Mouse (Mus musculus): ENCODE measurements around the gene Zg16.

- TF ChIP-seq CTCF (IDR thresholded peaks at IDR 0.05) (peak; percentile 44), EP300 (IDR thresholded peaks at IDR 0.05) (no peak)
Measured at GRCm38 (mm10) chr7:127055026-127055585, 32.0 kb downstream of the Zg16 start.
